In genomic region chr2:146221076-146221928, GRCm38 (mm10) we compare ENCODE assay signal across 8 mouse cellular contexts. TPM values are rescaled to one million over a fixed set of nuclear protein-coding genes. Genes with fewer than 3 reads are reported as not detected.
DNase-seq lines count a peak whose midpoint lies in the region; ATAC-seq and TF ChIP-seq lines count a peak whose summit lies in the region.

Insm1 (plus strand) TSS chr2:146221921.

- peaks cover 68% of the 10 kb centered on the region for H3K27me3 ChIP-seq in forebrain, embryonic 12.5 days
- H3K27me3 ChIP-seq in intestine, embryonic 16.5 days (replicated peaks; ENCODE audit: control insufficient read depth, insufficient read depth, low read length), result peaks cover 80% of the 10 kb centered on the region
- H3K27me3 ChIP-seq in limb, embryonic 14.5 days (ENCODE audit: control insufficient read depth, insufficient read depth, low read length), result peaks cover 91% of the 10 kb centered on the region

- H3K27ac ChIP-seq in forebrain, embryonic 12.5 days, result peak within 1 kb of the TSS; percentile 97
- H3K27ac ChIP-seq in intestine, embryonic 16.5 days (ENCODE audit: low read length), result peak within 1 kb of the TSS; percentile 41; the same call in 1 of the 2 replicates
- H3K27ac ChIP-seq in limb, embryonic 14.5 days (replicated peaks; ENCODE audit: low read depth, low read length), result no peak within 1 kb of the TSS

- peak; percentile 33 for DNase-seq in lung, adult 2 months
- DNase-seq in lung, postnatal 25 days (ENCODE audit: low spot score), result no peak
- no peak for DNase-seq in limb, embryonic 14.5 days (ENCODE audit: low spot score)
- peak; percentile 83 for DNase-seq in neural tube, embryonic 10.5 days (ENCODE audit: extremely low spot score, low spot score)
- peak; percentile 39 for DNase-seq in thymus, postnatal 4 days

- H3K9ac ChIP-seq in forebrain, embryonic 12.5 days, result peak within 1 kb of the TSS; percentile 95
- H3K9ac ChIP-seq in intestine, embryonic 16.5 days (ENCODE audit: low read depth, low read length), result peak within 1 kb of the TSS; percentile 43
- H3K9ac ChIP-seq in limb, embryonic 14.5 days (ENCODE audit: low read depth, low read length, severe bottlenecking), result 0 out of 2 replicates have a peak within 1 kb of the TSS, but pooled peaks have one; percentile 3

- H3K36me3 ChIP-seq in forebrain, embryonic 12.5 days (replicated peaks), result no peaks in the 10 kb centered on the region
- no peaks in the 10 kb centered on the region for H3K36me3 ChIP-seq in intestine, embryonic 16.5 days (ENCODE audit: control insufficient read depth, insufficient read depth, low read length)
- H3K36me3 ChIP-seq in limb, embryonic 14.5 days (ENCODE audit: control insufficient read depth, insufficient read depth, low read length), result no peaks in the 10 kb centered on the region

- no peak for TF ChIP-seq CTCF in lung, adult 2 months (IDR thresholded peaks at IDR 0.05; ENCODE audit: insufficient read depth, low read length)

- TF ChIP-seq POLR2A in lung, adult 2 months (IDR thresholded peaks at IDR 0.05; ENCODE audit: borderline replicate concordance, extremely low read depth, low read depth, low read length), result no peak
- TF ChIP-seq POLR2A in limb, embryonic 14.5 days (IDR thresholded peaks at IDR 0.05; ENCODE audit: borderline replicate concordance, extremely low read depth, insufficient read depth, insufficient read length), result no peak

- peak within 1 kb of the TSS; percentile 48 for H3K4me3 ChIP-seq in lung, adult 2 months (replicated peaks; ENCODE audit: extremely low read depth, low read depth, low read length)
- H3K4me3 ChIP-seq in forebrain, embryonic 12.5 days (replicated peaks), result peak within 1 kb of the TSS; percentile 79
- H3K4me3 ChIP-seq in intestine, embryonic 16.5 days (ENCODE audit: low read length), result peak within 1 kb of the TSS; percentile 53
- H3K4me3 ChIP-seq in limb, embryonic 14.5 days (replicated peaks; ENCODE audit: low read length), result peak within 1 kb of the TSS; percentile 48

- peak within 1 kb of the TSS; percentile 88 for H3K4me2 ChIP-seq in forebrain, embryonic 12.5 days
- peak within 1 kb of the TSS; percentile 99 for H3K4me2 ChIP-seq in intestine, embryonic 16.5 days (ENCODE audit: low read depth, low read length)
- H3K4me2 ChIP-seq in limb, embryonic 14.5 days (replicated peaks; ENCODE audit: low read depth, low read length, severe bottlenecking), result peak within 1 kb of the TSS; percentile 94

- peaks cover 9% of the 10 kb centered on the region for H3K4me1 ChIP-seq in lung, adult 2 months (ENCODE audit: control insufficient read depth, insufficient read depth, low read length)
- H3K4me1 ChIP-seq in forebrain, embryonic 12.5 days, result peaks cover 76% of the 10 kb centered on the region
- peaks cover 31% of the 10 kb centered on the region for H3K4me1 ChIP-seq in intestine, embryonic 16.5 days (ENCODE audit: control insufficient read depth, insufficient read depth, low read length)
- H3K4me1 ChIP-seq in limb, embryonic 14.5 days (ENCODE audit: control insufficient read depth, insufficient read depth, low read length), result peaks cover 17% of the 10 kb centered on the region

- ATAC-seq in cerebellum, adult (ENCODE audit: insufficient number of reproducible peaks, low FRiP score, low TSS enrichment), result 0 out of 2 replicates have a peak, but pooled peaks have one; percentile 23
- ATAC-seq in forebrain, embryonic 12.5 days (ENCODE audit: low FRiP score), result peak; percentile 69
- ATAC-seq in intestine, embryonic 16.5 days, result peak; percentile 69
- ATAC-seq in limb, embryonic 14.5 days (ENCODE audit: low FRiP score, low read depth), result peak; percentile 54; the same call in 1 of the 2 replicates

- 1% methylated on average over 84 of the region's 86 CpGs for WGBS in lung, adult 2 months
- WGBS in forebrain, embryonic 12.5 days, result under 1% methylated on average over 70 of the region's 86 CpGs
- WGBS in intestine, embryonic 16.5 days, result under 1% methylated on average over 78 of the region's 86 CpGs
- under 1% methylated on average over 49 of the region's 86 CpGs for WGBS in limb, embryonic 14.5 days

- no peaks in the 10 kb centered on the region for H3K9me3 ChIP-seq in forebrain, embryonic 12.5 days
- no peaks in the 10 kb centered on the region for H3K9me3 ChIP-seq in intestine, embryonic 16.5 days (ENCODE audit: control insufficient read depth, low read length)
- H3K9me3 ChIP-seq in limb, embryonic 14.5 days (ENCODE audit: control insufficient read depth, low read length), result no peaks in the 10 kb centered on the region

RNA-seq across cellular contexts. Expression of gene Insm1, which starts in this region (rescaled TPM):
- 0.15 and 0.51 TPM in 2 replicates for polyA plus RNA-seq in lung, adult 2 months (2012; rRNA removed)
- 11.9 and 13.4 TPM in 2 replicates for polyA plus RNA-seq in forebrain, embryonic 12.5 days (2016; fragmentation: Nextera tagmentation; extraction: Ambion mirVana)
- polyA plus RNA-seq in intestine, embryonic 16.5 days (2015; fragmentation: Nextera tagmentation; extraction: Ambion mirVana), result 0.35 and 0.54 TPM in 2 replicates
- 0.35 and 0.41 TPM in 2 replicates for polyA plus RNA-seq in limb, embryonic 14.5 days (2012; rRNA removed)
- 0.07 TPM in 1 of 2 replicates, not detected in the other for polyA plus RNA-seq in limb, embryonic 14.5 days (2014; fragmentation: Nextera tagmentation; extraction: Ambion mirVana)

Comparison
In these comparisons a context has a peak if more than half of its experiments do, and no peak if none do; other contexts are left out.
1. Peak in DNase-seq and H3K4me3 ChIP-seq in lung, adult 2 months; RNA of the gene not detected or under 1 TPM.
2. Peak in ATAC-seq, H3K4me3 ChIP-seq, H3K27ac ChIP-seq, H3K9ac ChIP-seq and H3K4me2 ChIP-seq in intestine, embryonic 16.5 days; RNA of the gene not detected or under 1 TPM.
3. Peak in ATAC-seq, H3K4me3 ChIP-seq, H3K9ac ChIP-seq and H3K4me2 ChIP-seq in limb, embryonic 14.5 days; RNA of the gene not detected or under 1 TPM.
4. DNase-seq: peak in neural tube, embryonic 10.5 days (single experiment) and thymus, postnatal 4 days (single experiment); none in lung, postnatal 25 days (single experiment) and limb, embryonic 14.5 days (single experiment).
5. H3K9ac ChIP-seq: peak in every context shown above with its lines; median percentile 95 in forebrain, embryonic 12.5 days; 43 in intestine, embryonic 16.5 days; 3 in limb, embryonic 14.5 days.
6. Peak in every context shown above with its lines, with median percentiles within 50 percentile points of each other: H3K4me3 ChIP-seq, ATAC-seq and H3K4me2 ChIP-seq.